Mouse (Mus musculus): ENCODE measurements around the gene Gm4787.
"Not testable (repeated sequence)": the region's sequence is repeated elsewhere in the genome, so short reads cannot be mapped to it uniquely, and the experiment has no call there.

Gm4787 gene

GRCm38 (mm10) chr12:81379364-81379763 lies at the start of gene Gm4787:
TSS of gene Gm4787 (minus strand) at chr12:81379464.
- not testable (repeated sequence) for DNase-seq

- DNase-seq: no peak
Observed at GRCm38 (mm10) chr12:81421846-81422245, 42.6 kb upstream of the Gm4787 start, which contains the start of gene Adam4. TSS of gene Adam4 (minus strand) at chr12:81421946.

GRCm38 (mm10) chr12:81413211-81413610 lies 33.9 kb upstream of the Gm4787 start:
- DNase-seq: no peak

DNA sequence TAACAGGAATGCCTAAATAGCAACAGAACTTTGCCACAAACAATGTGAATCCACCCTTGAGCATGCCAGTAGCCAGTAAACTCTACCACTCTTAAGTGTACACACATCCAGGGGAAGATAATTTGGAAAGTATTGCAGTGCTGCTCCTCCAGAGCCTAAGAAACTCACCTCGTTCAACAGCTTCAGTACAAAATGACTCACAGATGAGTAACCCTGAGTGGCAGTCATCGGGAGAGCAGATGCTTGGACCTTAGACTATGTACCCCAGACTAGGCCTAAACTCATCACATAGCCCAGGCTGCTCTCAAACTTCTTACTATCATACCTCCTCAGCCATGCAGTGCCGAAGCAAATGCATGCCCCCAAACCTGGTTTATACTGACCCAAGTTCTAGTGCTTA lies 29.7 kb upstream of the Gm4787 start:
- no peak for DNase-seq

DNA sequence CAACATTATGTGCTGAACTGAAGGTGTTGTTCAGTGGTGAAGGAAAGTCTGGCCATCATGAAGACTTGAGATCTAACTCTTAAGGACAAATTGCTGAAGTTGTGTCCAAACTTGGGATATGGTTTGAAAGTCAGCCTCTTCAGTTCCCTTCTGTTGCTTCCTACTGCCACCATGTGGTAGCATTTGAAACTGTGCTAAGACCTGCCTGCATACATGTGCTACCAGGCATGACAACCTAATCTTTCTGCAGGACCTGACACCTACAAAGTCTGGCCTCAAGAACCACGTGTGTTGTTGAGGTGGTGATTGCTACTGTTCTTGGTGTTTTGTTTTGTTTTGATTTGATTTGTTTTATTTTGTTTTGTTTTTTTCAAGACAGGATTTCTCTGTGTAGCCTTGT lies 22.9 kb upstream of the Gm4787 start:
- DNase-seq: peak; percentile 44 to 79

- DNase-seq: no peak
Observed at GRCm38 (mm10) chr12:81333841-81334240, 45.4 kb downstream of the Gm4787 start.

DNA sequence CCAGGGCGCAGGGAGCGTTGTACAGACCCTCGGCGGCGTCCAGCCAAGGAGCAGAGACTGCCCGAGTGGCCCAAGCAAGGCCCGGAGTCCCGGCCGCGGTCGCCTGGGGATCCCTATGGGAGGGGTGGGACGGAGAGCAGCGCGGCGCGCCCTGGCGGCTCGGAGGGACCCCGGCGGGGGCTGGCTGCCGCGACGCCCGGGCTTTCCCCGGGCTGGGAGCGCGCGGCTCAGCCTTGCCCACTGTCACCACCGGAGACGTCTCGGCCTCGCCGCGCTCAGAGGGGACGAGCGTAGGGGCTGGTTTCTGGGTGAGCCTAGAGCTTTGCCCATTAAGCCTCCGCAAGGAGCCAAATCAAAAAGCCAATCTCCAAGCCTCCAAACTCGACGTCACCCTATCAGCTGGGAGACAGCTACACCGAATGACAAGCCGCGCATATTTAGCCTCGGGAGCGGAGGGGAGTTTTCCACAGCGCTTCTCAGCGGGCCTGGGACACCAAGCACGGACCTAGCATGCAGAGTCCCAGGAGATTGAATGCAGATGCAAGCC lies 46.3 kb downstream of the Gm4787 start, which contains the start of gene Slc8a3:
Gene Slc8a3 (minus strand): TSS at position 306 of the 547 bp plus-strand sequence.
- peak in 1 of 2 experiments; percentile 2 for DNase-seq

DNA sequence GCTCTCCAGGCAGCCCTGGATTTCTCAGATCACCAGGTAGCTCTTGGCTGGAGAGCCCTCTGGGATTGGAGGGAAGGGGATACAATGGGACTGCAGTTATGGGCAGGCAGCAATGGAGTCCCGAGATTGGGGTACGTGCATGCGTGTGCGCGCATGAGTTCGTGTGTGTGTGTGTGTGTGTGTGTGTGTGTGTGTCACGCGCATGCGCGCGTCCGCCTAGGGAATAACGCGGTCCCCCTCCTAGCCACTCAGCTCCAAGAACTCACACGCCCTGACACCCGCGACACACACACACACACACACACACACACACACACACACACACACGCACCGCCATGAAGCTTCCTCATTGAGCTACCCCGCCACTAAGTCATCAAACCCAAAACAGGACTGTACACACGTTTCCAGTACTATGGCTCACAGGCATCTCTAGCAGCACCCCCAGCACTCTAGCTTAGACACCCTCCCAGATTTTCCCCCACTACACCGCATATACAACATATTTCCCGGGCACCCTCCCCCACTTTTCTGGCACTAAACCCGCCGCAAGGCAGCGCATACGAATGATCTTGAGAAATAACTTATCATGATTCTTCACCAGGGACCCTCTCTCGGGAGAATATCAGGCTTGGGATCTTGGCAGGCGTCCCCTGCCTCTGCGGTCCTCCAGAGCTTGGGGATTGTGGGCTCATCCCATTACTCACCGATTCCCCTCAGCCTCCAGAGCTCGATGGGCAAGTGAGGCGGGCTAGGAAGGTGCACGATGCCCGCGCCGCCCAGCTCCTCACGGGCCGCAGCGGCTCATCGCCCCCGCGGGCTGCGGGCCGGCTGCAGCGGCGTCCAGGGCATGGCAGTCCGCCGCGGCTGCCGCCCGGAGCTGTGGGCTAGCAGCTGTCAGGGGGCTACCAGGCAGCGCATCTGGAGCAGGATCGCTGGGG lies 47.1 kb downstream of the Gm4787 start:
- peak in 1 of 2 experiments; percentile 8 for DNase-seq

DNA sequence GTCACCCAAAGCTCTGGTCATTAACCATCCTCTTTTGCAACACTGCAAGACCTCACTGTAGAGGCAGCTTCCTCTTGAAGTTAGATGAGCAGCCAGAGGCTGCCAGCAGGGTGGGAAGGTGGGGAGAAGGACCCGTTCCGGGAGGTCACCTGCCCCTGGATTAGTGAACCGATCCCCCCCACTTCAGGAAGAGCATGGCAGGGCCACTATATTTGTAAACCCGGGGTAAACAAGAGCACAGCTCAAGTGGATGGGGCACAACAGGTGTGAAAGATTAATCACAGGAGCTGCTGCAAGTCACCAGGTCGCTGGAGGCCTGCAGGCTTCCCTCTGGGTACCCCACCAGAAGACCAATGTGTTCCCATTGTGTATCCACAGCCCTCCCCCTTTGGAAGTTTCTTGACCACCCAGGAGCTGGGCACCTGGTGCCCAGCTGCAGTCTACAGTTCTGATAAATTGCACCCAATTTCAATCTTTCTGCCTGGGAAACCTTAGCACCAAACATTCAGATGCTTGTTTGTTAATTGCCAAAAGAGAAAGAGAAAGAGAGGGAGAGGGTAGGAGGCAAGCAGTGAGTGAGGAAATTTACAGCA lies 48.1 kb downstream of the Gm4787 start:
- no peak for DNase-seq
